Mouse (Mus musculus) embryo, embryonic 10 days (tissue): ENCODE data around the gene Kcnk10.
"Not testable (repeated sequence)": the region's sequence is repeated elsewhere in the genome, so short reads cannot be mapped to it uniquely, and the experiment has no call there.

ENCODE experiments used
- DNase-seq: peaks from one replicate; pipeline ENCODE4 v3.0.0-alpha.2; 2015; ENCODE audit warnings: low spot score

The Kcnk10 gene

DNA sequence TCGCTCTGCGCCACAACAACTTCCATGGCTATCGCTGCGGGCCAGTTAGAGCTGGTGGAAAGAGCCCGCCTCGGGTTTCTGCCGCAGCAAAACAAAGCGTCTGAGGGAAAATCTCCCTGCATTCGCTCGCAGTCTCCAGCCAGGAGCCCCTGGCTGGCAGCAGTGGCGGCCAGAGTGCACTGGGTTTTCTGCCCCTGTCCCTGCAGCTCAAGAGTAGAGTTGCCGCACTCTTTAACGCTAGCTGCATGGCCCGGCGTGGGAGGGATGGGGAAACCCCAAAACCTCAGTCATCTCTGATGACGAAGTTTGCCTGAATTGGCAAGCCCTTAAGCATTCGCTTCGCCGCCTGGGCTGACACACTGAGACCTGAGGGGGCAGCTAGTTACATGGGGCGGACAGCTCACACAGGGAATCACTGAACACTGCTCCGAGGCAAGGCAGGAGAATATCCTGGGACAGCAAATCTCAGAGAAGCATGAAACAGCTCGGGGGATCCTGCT is at the start of gene Kcnk10:
Gene Kcnk10, minus strand, starts transcription at position 450 of the 500 bp plus-strand sequence.
- peak; percentile 66 for DNase-seq

DNA sequence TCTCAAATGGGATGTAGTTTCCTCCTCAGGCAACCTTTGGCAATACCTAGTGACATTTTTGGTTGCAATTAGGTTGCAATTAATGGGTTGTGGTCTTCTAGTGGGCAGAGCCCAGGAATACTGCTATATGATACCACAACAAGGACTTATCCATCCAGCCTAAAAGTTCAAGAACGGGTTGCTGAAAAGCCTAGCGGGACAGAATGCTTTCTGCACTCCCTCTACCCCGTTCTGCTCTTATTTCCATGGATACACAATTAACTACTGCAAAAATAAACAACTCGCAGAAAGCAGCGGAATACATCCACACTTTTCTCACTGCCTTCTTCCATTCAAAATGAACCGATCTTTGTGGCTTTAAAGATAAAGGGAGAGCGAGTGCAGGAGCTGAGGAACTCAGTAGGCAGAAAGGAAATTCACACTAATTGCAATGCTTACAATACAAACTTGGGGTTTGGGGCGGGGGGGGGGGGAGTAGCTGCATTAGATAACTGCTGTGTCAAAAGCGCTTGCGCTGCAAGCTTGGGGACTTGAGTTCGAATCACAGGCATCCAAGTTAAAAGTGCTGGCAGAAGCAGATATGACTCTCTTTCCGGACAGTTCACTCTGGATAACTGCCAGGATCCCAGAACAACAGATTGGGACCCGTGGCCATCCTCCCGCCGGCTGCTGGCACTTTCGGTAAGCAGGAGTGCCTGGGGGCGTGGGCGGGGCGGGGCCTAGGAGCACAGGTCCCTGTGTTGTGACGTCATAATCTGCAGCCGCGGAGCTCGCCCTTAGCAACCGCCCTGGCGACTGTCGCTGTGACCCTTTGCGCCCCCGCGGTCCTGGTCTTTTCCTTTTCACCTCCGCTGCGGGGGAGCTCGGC is 49.5 kb upstream of the Kcnk10 start, which contains the start of gene Spata7:
Gene Spata7, plus strand, starts transcription at position 766 of the 868 bp plus-strand sequence.
- DNase-seq = peak; percentile 95

DNA sequence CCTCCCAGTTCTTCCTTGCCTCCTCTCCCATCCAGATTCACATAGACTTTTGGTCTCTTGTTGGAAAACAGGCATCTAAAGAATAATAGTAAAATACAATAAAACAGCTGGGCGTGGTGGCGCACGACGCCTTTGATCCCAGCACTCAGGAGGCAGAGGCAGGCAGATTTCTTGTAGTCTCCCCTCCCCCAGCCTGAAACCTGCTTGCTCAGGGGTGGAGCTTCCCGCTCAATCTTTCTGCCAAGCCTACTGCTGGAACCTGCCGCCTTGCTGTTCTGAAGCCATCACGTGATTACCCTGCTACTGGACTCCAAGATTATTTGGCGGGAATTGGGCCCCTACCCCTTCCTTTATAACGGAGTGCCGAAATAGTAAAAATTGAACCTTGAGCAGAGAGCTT is 45.2 kb upstream of the Kcnk10 start:
- DNase-seq = not testable (repeated sequence)

DNA sequence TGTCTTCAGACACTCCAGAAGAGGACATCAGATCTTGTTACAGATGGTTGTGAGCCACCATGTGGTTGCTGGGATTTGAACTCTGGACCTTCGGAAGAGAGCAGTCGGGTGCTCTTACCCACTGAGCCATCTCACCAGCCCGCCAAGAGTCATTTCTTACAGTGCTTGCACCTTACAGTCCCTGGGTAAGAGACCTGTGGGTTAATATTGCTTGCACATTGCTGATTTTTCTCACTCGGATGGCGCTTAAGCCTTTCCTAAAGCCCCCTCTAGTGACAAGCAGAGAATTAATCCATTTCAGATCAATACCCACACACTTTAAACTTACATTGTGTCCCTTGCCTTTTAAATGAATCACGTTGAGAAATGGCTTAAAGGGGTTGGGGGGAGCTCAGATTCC is 42.8 kb upstream of the Kcnk10 start:
- peak; percentile 33 for DNase-seq

DNA sequence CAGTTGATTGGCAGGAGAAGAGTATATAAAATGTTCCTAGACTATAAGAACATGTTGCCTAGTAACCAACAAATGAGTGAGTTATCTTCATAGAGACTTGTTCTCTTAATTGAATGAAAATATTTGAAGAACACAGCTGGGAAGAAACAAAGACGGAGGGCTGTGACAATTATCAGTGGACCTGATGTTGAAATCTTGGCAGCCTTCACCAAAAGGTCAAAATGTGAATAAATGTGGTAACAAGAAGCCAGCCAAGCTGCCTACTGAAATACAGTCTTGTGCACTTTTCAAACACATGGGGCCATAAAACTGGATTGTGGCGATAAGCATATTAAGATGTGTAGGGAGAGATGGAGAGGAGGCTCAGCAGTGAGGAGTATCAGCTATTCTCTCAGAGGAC is 41.4 kb upstream of the Kcnk10 start:
- no peak for DNase-seq

DNA sequence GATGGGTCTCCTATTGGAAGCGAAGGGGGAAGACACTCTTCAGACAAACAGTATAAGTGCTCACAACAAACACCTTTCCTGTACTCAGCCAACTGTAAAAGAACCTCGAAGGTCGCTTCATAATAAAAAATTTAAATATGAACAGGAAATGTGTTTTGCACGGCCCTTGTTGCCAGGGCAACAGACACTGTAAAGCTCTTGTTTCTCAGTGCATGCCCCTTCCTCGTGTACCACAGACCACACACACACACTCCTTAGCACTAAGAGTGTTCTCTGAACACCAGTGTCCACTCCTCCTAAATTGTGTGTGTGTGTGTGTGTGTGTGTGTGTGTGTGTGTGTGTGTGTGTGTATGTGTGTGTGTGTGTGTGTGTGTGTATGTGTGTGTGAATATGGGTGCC is 37.6 kb upstream of the Kcnk10 start:
- DNase-seq = no peak

DNA sequence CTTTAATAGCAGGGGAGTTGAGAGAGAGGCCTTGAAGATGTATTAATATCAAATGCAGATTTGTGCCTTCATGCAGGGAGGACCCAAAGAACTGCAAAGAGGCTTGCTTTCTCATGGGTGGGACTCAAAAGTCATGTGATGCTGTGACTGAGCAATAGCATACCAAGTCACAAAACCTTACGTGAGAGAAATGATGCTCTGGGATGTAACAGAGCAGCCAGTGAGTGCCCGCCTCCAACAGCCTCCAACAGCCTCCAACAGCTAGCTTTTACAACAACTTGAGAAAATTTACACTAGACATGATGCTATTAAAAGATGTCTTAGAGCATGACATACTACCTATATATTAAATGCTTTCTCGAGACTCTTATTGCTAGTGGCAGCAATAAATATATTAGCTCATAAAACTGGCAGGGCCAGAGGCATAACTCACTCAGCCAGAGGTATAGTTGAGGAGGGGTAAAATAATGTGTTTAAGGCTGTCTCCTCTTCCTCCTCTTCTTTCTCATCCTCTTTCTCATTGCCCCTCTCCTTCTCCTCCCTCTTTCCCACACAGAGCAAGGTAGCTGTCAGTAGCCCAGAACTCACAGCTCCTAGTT is 36.9 kb upstream of the Kcnk10 start:
- DNase-seq = no peak

DNA sequence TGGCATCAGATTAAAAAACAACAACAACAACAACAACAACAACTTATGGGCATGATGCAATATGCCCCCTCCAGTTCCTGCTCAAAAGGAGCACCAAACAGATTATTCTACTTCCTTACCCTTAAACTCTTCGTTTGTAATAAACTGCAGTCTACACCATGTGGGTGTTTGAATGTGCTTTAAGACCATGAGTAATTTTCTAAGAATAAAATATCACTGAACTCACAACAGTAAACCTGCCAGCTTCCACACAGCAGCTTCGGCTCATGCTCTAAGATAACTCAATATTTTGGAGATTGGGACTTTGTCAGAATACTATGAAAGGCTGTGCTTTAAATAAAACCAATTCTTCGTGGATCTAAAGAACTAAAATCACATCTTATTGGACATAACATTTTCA is 32.2 kb upstream of the Kcnk10 start:
- no peak for DNase-seq

DNA sequence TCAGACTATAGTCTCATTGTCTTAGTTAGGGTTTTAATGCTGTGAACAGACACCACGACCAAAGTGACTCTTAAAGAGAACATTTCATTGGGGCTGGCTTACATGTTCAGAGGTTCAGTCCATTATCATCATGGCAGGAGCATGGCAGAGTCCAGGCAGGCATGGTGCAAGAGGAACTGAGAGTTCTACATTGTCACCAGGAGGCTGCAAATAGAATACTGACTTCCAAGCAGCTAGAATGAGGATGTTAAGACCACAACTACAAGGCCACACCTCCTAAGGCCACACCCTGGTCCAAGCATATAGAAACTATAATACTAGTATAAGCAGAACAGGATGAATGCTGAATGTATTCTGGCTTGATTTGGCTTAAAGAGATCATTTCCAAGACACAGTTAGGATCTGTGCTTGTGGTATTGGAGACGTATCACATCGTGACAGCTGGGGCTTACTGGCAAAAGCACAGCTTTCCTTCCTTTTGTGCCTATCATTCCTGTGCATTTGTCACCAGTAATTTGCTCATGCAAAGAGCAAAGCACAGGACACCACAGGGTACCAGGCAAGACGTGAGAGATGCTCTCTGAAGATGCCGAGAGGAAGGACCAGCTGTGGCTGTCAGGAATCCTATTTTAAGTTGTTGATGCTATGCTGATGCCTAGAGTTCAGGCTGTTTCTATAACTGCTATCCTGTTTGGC is 28.6 kb upstream of the Kcnk10 start:
- no peak for DNase-seq

DNA sequence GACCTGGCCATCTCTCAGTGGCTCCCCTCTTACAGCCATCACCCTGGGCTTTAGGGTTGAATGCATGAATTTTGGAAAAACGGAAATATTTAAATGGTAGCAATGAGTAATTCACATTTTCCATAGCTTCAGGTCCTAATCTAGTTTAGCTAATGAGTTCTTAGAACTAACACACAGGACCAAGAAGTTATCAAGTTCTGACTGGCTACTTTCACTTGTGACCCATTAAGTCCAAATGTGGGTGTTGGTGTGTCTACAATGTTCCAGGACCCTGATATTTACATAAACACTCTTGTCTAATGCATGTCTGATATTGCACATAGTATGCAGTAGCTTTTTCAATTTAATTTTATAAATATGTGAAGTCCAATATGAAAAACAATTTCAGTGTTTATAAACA is 27.2 kb upstream of the Kcnk10 start:
- no peak for DNase-seq

DNA sequence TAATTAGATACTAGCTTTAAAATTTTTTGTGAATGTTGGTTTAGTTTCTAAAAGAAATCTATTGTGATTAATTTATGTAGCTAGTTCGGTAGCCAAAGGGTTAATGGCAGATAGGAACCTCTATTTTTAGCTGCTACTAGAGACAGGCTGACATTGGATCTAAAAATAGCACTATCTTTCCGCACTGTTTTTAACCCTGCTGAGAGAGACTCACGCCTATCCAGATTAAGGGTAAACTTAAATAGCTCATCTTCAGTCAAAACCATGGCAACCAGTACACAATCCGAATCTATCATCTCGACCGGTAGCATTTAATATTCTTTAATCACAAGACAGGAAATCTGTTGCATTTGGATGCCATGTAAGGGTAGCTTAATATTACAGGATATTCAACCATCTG is 24.0 kb upstream of the Kcnk10 start:
- peak; percentile 28 for DNase-seq

DNA sequence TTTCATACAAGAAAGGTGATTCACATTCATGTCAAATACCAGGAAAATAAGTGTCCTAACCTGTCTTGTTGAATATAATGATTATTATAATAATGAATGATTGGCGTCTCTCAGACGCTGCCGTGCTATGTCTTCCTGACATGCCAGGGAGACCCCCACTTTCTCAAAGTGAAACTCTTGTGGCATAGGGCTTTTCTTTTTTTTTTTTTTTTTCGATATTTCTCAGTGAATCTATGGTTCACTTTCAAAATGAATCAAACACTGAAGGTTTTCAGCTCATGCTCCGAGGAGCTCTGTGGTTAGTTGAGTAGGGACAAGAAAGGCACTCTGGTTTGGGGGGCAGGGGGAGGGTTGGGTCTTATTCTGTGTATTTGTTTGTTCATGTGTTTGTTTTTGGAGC is 22.8 kb upstream of the Kcnk10 start:
- no peak for DNase-seq

DNA sequence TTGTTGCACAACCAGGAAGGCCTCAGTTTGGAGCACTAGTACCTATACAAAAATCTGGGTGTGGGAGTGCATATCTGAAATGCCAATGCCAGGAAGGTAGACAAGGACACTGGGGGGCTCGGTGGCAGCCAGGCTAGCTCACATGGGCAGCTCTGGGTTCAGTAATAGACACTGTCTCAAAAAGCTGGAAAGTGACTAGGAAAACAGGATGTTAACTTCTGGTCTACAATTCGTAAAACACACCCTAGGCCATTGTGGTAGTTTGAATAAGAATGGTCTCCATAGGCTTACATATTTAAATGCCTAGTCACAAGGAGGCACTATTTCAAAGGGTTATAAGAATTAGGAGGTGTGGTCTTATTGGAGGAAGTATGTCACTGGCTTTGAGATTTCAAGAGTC is 12.9 kb upstream of the Kcnk10 start:
- no peak for DNase-seq

DNA sequence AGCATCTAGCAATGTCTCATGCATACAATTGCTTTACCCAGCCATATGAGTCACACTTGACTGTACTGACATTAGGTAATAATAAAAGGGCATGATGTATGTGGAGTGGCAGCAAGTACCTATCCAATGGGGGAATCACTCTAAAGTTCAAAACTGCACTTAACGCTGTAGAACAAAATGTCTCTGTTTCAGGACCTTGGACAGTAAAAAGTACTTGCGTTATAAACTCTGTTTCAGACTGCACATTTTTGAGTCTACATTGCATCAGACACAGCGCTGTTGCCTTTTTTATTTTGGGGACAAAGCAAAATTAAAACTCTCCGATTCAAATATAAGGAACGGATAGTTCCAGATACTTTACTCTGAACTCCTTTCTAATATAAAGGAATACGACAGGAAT is 10.5 kb upstream of the Kcnk10 start:
- DNase-seq = peak; percentile 52

DNA sequence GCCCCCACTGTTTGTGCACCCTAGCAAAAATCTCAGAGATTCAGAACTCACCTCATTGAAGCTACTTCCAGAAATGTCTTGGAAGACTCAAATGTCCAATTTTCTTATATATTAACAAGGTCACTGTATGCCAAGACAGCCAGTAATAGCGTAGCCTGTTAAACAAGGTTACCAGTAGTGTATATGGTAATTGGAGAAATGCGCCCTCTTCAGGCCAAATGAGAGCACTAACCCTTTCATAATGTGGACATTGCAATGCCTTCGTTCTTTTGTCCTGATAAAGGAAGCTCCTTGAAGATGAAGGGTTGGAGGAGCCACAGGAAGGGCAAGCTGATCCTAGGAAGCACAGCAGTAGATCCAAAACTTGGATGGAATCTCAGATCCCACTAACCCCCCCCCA is 7.2 kb upstream of the Kcnk10 start:
- peak; percentile 69 for DNase-seq

DNA sequence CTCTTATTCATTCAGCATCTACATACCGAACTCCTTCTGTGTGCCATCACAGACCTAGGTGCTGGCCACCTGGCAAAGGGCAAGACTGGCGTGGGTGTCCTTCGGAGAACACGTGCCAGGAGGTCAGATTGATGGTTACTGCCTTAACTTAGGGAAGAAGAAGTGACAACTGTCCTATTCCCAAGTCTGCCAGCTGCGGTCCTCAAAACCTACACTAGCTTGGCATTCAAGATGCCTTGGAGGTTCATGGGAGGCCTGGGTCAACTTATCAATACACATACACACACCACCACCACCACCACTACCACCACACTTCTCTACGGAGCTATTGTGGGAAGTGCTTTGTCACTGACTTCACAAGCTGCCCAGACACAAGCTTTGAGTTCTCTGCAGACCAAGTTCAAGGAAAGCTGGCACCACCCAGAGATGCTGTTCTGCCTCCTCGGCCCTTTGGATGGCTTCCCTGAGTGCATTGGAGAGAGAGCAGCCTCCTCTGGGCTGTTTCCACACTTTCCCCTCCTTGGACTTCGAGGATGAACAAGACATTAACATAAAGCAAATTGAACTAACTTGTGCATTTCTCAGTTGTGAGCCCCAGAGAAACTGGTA is 2.1 kb downstream of the Kcnk10 start:
- no peak for DNase-seq

DNA sequence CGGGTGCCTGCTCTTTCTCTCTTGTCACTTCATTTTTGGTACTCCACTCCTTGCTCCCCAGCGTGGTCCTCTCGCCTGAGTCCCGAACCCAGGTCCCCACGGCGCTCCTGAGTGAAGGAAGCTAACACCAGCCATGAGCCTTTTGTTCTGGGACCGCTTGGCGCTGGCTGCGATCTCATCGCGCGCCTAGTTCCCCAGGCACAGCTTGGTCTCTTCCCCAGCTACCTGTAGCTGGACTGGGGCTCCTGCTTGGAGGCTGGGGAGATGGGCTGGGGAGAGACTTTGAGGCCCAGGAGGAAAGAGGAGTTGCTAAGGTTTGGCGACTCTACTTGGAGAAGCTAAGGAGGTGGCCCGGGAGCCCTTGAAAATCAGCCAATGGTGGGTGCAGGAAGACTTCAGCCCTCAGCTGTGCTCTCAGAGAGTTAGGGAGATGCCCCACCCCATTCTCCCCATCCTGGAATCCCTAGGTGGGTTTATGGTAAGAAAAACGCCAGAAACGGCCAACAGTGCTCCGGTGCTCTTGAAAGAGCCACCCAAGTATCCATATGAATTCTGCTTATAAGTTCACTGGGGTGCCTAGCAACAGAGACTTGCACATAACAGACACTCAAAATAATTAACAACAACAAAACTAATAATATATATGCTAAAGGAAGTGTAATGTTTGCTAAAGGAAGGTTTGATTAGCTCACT is 2.8 kb downstream of the Kcnk10 start:
- DNase-seq = peak; percentile 39

DNA sequence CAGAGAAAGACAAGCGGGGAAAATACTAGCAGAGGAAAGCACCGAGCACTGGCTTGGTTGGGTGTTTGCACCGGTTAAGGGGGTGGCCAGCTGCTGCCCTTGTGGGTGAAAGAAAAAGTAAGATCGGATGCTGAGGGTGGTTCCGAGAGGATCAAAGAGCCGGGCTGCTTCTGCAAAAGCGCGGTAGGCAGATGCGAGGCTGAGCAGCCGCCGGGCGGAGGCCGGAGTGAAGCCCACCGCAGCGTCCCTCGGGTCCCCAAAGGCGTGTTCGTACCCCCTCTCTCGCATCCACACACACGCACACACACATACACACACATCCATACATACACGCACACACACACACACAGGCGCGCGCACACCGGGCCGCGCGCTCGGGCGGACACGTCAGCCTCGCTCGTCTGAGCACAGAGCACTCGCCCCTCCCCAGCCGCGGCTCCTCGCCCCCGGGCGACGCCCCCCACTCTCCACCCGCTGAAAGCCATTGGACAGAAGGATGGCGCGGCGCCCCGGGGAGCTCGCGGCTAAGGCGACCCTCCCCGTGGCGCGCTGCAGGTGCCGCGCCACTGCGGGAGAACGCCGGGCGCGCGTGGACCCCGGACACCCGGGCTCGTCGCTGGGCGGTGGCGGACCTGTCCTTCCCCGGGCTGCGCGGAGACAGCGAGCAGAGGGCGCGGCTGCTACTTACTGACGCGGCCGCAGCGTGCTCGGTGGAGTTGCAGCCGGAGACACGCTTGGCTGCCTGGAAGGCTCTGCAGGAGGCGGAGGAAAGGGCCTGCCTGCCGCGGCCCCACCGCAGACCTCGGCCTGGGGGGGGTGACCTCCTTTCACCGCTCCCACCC is 3.5 kb downstream of the Kcnk10 start:
- peak; percentile 72 for DNase-seq

DNA sequence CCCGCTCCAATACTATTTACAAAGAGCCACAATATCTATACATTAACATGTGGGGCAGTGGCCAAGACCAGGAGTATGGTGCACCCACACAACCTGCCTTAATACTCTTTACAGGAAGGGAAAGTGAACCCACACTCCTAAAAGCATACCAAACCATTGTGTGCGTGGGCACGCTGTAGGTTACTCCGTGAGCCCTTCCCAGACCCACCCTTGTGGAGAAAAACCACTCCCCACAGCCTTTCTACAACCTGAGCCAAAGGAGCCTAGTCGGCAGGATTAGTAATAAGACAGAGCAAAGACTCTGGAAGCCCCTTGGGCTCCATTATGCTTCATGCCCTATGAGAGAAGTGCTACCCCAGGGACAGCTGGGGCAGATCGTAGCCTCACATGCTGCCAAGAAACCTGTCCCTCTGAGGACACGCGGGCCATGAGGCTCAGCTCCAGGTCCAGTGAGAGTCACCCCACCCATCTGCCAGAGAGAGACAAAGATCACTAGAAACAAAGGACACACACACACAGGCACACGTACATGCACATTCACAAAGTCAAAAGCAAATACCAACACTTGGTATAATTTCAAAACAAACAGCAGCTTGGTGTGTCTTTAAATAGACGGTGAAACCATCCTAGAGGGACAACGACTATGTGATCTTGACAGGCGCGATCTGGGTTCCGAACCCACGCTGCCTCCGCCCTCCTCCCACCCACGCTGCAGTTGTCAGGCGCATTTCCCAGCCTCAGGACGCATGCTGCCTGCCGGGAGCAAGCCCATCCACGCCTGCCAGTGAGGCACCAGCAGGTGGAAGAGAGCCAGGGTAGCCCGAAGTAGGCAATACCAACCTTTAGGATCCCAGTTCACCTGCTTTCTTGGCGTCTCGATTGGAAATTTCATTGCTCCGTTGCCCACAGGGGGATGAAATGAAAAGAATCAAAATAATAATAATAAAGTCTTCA is 4.5 kb downstream of the Kcnk10 start:
- DNase-seq = peak; percentile 38
